Mouse (Mus musculus): ENCODE measurements around the gene Terf2. TPM values are rescaled to one million over a fixed set of nuclear protein-coding genes. Genes with fewer than 3 reads are reported as not detected.

Terf2 gene
- polyA plus RNA-seq, 1 experiment from 2014 or later: 16.4 TPM

DNA sequence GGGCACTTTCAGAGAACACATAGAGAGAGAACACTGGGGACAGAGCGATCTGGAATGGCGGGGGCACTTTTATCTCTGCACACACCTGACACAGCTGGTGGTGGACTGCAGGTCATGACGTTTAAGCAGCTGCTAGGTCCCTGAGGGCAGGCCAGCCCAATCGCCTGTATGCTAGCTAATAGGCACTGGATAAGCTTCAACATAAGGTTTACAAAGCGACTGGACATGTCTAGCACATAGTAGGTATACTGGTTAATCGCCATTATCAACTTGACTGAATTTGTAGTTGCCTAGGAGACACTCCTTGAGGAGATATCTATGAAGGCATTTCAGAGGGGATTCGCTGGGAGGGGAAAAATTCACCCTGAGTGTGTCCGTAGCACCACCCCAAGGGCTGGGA, 28.0 kb upstream of the Terf2 start:
- 59% methylated on average over 8 of the region's 8 CpGs for WGBS
- Histone ChIP-seq H3K27ac (no peak overlapping the region), H3K4me1 (replicated peaks) (peaks cover 6% of the 10 kb centered on the region; the same call in 1 of the 2 replicates)

DNA sequence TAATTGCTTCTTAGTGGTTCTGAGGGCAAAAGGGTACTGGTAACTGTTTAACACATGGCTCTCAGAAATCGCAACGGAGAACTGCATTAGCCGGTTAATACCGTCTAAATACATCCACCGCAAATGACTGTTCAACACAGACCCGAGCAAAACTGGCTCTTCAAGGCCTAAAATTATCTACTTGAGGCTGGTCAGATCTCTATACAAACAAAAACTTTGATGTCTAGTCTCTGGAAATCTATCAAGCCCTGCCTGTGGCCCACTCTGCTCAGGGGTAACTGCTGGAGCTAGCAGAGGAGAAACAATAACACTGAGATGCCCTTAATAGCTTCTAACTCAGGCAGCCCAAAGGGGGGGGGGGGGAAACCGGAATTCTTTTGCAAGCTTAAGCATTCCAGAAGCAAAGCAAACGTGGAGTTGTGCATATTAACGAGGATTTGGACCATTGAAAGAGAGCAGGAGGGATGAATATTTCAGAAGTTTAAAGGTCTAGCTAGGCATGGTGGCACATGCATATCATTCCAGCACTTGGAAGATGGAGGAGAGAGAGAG, 26.8 kb upstream of the Terf2 start:
- 8% methylated on average over 9 of the region's 9 CpGs for WGBS
- Histone ChIP-seq H3K4me2 (replicated peaks) (no peak overlapping the region), H3K9ac (no peak overlapping the region), H3K27me3 (replicated peaks) (no peaks in the 10 kb centered on the region), H3K9me3 (no peaks in the 10 kb centered on the region), H3K36me3 (no peaks in the 10 kb centered on the region), H3K27ac (no peak overlapping the region), H3K4me3 (replicated peaks) (no peak overlapping the region), H3K4me1 (replicated peaks) (peaks cover 11% of the 10 kb centered on the region; the same call in 1 of the 2 replicates)
- no peak for ATAC-seq

More for the DNA sequence above, 28.0 kb upstream of the Terf2 start:
- H3K9ac ChIP-seq: no peak overlapping the region
- H3K4me2 ChIP-seq (replicated peaks): no peak overlapping the region
- no peak overlapping the region for H3K4me3 ChIP-seq (replicated peaks)
- H3K27me3 ChIP-seq (replicated peaks): no peaks in the 10 kb centered on the region
- H3K36me3 ChIP-seq: no peaks in the 10 kb centered on the region
- H3K9me3 ChIP-seq: no peaks in the 10 kb centered on the region
- ATAC-seq: 0 out of 2 replicates have a peak, but pooled peaks have one; percentile 32

DNA sequence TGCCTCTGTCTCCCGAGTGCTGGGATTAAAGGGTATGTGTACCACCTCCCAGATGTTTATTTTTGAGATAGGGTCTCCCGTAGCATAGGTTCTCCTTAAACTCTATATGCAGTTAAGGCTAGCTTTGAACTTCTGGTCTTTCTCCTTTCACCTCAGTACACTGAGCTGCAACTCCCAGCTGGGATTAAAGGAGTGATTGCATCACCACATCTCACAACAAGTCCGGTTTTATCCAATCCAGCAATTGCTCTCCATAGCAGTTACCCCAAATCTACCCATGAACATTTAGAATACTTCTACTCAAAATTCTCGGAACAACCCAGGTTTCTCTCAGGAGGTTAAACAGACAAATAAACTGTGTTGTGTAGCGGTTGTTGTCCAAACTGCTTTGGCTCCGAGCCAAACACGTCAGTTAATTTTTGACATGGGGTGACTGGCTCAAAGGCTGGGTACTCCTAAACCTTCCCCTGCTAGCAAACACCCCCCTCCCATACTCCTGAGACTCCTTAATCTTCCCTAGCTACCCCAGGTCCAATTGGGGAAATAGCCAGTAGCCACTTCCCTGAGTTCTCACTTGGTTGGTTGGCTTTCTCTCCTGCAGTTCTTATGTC, 25.4 kb upstream of the Terf2 start:
- Histone ChIP-seq H3K4me2 (replicated peaks) (no peak overlapping the region), H3K27ac (no peak overlapping the region), H3K9ac (no peak overlapping the region), H3K4me1 (replicated peaks) (peaks cover 17% of the 10 kb centered on the region; the same call in 1 of the 2 replicates), H3K36me3 (no peaks in the 10 kb centered on the region), H3K27me3 (replicated peaks) (no peaks in the 10 kb centered on the region), H3K9me3 (no peaks in the 10 kb centered on the region), H3K4me3 (replicated peaks) (no peak overlapping the region)
- no peak for ATAC-seq
- 86% methylated on average over 7 of the region's 7 CpGs for WGBS

DNA sequence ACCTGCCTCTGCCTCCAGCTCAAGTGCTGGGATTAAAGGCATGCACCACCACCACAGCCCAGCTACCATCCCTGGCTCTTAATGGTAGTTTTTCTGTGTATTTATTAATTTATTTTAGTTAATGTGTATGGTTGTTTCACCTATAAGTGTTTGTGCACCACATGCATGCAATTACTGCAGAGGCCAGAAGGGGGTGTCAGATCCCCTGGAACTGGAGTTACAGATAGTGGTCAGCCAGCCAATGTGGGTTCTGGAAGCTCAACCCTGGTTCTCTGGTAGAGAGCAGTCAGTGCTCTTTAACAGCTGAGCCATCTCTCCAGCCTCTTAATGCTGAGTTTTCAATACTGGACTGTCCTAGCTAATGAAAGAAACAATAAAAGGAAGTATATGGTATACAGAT, 24.5 kb upstream of the Terf2 start:
- H3K4me2 ChIP-seq (replicated peaks): no peak overlapping the region
- H3K4me3 ChIP-seq (replicated peaks): no peak overlapping the region
- peaks cover 20% of the 10 kb centered on the region; the same call in 1 of the 2 replicates for H3K4me1 ChIP-seq (replicated peaks)
- H3K27ac ChIP-seq: no peak overlapping the region
- H3K9me3 ChIP-seq: no peaks in the 10 kb centered on the region
- H3K9ac ChIP-seq: no peak overlapping the region
- H3K36me3 ChIP-seq: no peaks in the 10 kb centered on the region
- ATAC-seq: no peak
- no peaks in the 10 kb centered on the region for H3K27me3 ChIP-seq (replicated peaks)

DNA sequence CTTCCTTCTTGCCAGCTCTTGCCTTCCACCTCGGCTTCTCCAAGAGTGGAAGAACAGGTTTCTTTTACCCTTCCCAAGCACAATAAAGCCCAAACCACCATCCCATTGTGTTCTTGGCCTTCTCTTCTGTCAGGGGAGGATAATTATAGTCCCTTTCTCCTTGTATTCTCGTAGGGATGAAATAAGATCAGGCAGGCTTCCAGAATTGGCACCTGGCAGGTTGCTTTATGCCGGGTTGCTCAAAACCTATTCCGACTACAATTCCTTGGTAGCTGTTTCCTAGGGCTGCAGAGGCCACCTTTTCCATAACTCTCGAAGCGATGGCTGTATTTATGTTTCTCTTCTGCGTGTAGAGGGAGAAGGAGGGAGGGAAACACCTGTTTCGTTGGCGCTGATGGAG, 23.1 kb upstream of the Terf2 start:
- H3K9me3 ChIP-seq: no peaks in the 10 kb centered on the region
- H3K27ac ChIP-seq: peak overlapping the region; percentile 61
- H3K4me2 ChIP-seq (replicated peaks): no peak overlapping the region
- H3K36me3 ChIP-seq: no peaks in the 10 kb centered on the region
- H3K4me3 ChIP-seq (replicated peaks): no peak overlapping the region
- ATAC-seq: no peak
- H3K9ac ChIP-seq: no peak overlapping the region
- H3K4me1 ChIP-seq (replicated peaks): peaks cover 25% of the 10 kb centered on the region
- H3K27me3 ChIP-seq (replicated peaks): no peaks in the 10 kb centered on the region
- 42% methylated on average over 9 of the region's 9 CpGs for WGBS

DNA sequence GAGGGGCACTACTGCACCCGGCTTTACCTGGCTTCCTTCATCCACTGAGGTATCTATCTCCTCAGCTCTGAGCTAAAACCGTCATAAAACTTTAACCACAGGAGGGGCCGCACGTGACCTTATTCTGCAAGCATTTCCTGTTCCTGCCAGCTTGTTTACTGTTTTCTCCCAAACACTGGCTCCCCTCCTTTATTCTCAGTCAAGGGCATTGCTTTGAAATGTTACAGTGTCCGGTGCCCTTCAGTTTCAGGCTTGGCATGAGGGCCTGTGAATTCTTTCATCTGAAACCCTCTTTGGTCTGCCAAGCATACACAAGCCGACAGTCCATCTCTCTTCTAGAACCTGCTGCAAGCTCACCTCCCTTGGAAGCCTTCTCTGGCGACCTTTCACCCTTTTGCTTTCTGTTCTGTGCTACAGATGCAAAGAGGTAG, 22.5 kb upstream of the Terf2 start:
- H3K4me2 ChIP-seq (replicated peaks): peak overlapping the region; percentile 13; the same call in 1 of the 2 replicates
- peaks cover 28% of the 10 kb centered on the region for H3K4me1 ChIP-seq (replicated peaks)
- 15% methylated on average over 7 of the region's 7 CpGs for WGBS

DNA sequence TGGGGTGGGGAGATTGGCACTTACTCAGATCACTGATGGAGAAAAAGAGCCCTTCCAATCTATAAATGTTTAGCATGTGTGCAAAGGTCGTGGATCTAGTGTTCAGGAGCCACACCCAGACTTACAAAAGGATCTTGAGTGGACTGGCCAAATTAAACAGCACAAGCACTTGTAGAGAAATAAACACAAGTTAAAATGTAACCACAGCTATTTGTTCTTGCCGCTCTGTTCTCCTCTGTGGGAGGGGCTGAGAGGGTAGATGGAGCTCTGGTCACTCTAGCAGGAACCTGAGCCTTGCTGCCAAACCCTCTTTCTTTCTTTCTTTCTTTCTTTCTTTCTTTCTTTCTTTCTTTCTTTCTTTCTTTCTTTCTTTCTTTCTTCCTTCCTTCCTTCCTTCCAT, 20.7 kb upstream of the Terf2 start:
- Histone ChIP-seq H3K4me1 (replicated peaks) (peaks cover 22% of the 10 kb centered on the region; the same call in 1 of the 2 replicates), H3K27me3 (replicated peaks) (no peaks in the 10 kb centered on the region), H3K27ac (no peak overlapping the region), H3K4me2 (replicated peaks) (no peak overlapping the region), H3K36me3 (no peaks in the 10 kb centered on the region), H3K9ac (no peak overlapping the region), H3K4me3 (replicated peaks) (no peak overlapping the region), H3K9me3 (no peaks in the 10 kb centered on the region)
- 17% methylated on average over 2 of the region's 2 CpGs for WGBS
- peak; percentile 82 for ATAC-seq

More for the DNA sequence above, 22.5 kb upstream of the Terf2 start:
- Histone ChIP-seq H3K36me3 (no peaks in the 10 kb centered on the region), H3K27me3 (replicated peaks) (no peaks in the 10 kb centered on the region), H3K4me3 (replicated peaks) (no peak overlapping the region), H3K9ac (no peak overlapping the region), H3K27ac (peak overlapping the region; percentile 61), H3K9me3 (no peaks in the 10 kb centered on the region)
- peak; percentile 60 for ATAC-seq

DNA sequence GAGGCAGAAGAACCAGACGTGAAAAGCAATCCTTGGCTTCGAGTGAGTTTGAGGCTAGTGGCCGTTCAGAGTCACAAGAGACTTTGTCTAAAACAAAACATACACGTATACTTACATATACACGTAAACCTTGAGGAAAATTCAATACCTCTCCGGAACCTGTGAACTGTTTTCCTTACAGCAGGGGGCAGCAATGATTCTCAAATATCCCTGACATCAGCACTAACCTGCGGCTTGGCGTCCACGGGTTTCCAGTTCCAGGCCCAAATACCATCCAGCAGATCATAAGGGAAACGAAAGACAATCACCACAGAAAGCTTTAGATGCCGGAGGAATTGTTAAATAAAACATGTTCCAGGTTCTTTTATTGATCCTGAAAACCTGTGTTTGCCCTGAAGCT, 19.7 kb upstream of the Terf2 start:
- Histone ChIP-seq H3K9me3 (no peaks in the 10 kb centered on the region), H3K27me3 (replicated peaks) (no peaks in the 10 kb centered on the region), H3K4me1 (replicated peaks) (peaks cover 22% of the 10 kb centered on the region; the same call in 1 of the 2 replicates), H3K9ac (no peak overlapping the region), H3K27ac (peak overlapping the region; percentile 64; the same call in 1 of the 2 replicates), H3K4me2 (replicated peaks) (no peak overlapping the region), H3K36me3 (no peaks in the 10 kb centered on the region), H3K4me3 (replicated peaks) (no peak overlapping the region)
- 8% methylated on average over 11 of the region's 11 CpGs for WGBS
- ATAC-seq: no peak

DNA sequence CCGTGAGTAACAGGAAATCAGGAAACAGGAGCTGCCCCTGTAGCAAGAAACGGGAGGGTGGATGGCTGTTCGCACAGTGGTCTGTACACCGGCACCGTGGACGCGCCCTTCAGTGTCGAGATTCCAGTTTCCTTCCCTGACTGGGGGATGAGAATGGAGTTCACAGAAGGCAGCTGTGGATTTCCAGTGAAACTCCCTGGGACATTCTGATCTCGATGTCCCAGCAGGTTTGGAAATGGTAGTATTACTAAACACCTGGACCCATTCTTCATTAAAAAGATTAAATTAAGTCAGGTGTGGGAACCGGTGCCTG, 18.6 kb upstream of the Terf2 start:
- no peaks in the 10 kb centered on the region for H3K9me3 ChIP-seq
- H3K36me3 ChIP-seq: no peaks in the 10 kb centered on the region
- H3K27me3 ChIP-seq (replicated peaks): no peaks in the 10 kb centered on the region
- peaks cover 22% of the 10 kb centered on the region; the same call in 1 of the 2 replicates for H3K4me1 ChIP-seq (replicated peaks)
- H3K4me2 ChIP-seq (replicated peaks): peak overlapping the region; percentile 38
- H3K4me3 ChIP-seq (replicated peaks): no peak overlapping the region
- H3K27ac ChIP-seq: peak overlapping the region; percentile 62
- WGBS: 39% methylated on average over 10 of the region's 10 CpGs
- no peak for ATAC-seq
- no peak overlapping the region for H3K9ac ChIP-seq

DNA sequence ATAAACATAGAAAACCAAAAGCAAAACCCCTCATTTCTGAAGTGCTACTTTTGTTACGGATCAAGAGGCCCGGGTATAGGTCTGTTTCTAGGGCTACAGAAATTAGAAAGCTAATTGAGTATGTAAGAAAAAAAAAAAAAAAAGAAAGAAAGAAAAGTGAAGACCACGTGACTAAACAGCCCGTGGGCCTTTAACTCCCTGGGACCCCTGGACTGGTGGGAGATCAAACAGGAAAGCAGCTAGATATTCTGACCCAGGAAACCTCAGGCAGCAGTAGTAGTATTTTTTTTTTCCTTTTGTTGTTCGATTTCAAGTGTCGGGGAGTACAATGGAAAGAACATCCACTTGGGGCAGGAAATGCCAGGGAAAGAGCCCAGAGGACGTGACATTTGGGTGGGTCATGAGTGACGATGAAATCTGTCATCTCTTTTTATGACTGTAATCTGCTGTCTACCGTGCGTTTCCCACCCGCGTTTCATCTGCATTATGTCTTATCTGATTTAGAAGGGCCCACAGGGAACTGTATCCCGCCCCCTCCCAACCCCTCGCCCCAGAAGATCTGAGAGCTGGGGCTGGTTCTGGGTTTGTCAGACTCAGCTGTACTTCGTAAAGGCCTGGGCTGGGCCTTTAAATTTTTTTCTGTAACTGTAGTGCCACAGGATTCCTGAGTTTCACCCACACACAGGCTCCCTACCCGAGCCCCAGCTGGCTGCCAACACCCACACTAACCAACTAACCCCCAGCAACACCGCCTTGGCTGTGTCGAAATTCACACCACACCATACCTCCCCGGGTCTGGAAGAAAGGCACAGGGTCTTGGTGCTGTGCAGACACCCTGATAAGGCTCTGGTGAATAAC, 18.0 kb upstream of the Terf2 start:
- Histone ChIP-seq H3K4me3 (replicated peaks) (no peak overlapping the region), H3K9me3 (no peaks in the 10 kb centered on the region), H3K4me2 (replicated peaks) (peak overlapping the region; percentile 38), H3K27ac (peak overlapping the region; percentile 62), H3K27me3 (replicated peaks) (no peaks in the 10 kb centered on the region), H3K9ac (no peak overlapping the region), H3K4me1 (replicated peaks) (peaks cover 22% of the 10 kb centered on the region; the same call in 1 of the 2 replicates), H3K36me3 (no peaks in the 10 kb centered on the region)
- ATAC-seq: no peak
- 33% methylated on average over 19 of the region's 19 CpGs for WGBS

DNA sequence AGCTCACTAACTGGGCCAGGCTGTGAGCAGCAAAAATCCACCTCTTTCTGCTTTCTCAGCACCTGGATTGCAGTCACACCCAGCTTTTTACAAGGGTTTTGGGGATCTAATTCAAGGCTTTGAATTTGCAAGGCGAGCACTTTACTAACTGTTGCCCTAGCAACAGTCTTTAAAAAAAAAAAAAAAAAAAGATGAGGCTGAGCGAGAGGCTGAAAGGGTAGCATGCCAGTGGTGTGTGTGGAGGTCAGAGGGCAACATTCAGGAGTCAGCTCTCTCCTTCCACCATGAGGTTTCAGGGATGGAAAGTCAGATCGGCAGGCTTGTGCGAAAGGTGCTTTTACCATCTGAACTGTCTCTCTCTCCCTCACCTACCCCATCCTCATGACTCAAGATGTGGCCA, 16.9 kb upstream of the Terf2 start:
- H3K9ac ChIP-seq: no peak overlapping the region
- no peak overlapping the region for H3K4me2 ChIP-seq (replicated peaks)
- H3K27me3 ChIP-seq (replicated peaks): no peaks in the 10 kb centered on the region
- no peaks in the 10 kb centered on the region for H3K36me3 ChIP-seq
- WGBS: 73% methylated on average over 4 of the region's 4 CpGs
- ATAC-seq: no peak
- peaks cover 22% of the 10 kb centered on the region; the same call in 1 of the 2 replicates for H3K4me1 ChIP-seq (replicated peaks)
- H3K9me3 ChIP-seq: no peaks in the 10 kb centered on the region
- no peak overlapping the region for H3K27ac ChIP-seq
- H3K4me3 ChIP-seq (replicated peaks): no peak overlapping the region

DNA sequence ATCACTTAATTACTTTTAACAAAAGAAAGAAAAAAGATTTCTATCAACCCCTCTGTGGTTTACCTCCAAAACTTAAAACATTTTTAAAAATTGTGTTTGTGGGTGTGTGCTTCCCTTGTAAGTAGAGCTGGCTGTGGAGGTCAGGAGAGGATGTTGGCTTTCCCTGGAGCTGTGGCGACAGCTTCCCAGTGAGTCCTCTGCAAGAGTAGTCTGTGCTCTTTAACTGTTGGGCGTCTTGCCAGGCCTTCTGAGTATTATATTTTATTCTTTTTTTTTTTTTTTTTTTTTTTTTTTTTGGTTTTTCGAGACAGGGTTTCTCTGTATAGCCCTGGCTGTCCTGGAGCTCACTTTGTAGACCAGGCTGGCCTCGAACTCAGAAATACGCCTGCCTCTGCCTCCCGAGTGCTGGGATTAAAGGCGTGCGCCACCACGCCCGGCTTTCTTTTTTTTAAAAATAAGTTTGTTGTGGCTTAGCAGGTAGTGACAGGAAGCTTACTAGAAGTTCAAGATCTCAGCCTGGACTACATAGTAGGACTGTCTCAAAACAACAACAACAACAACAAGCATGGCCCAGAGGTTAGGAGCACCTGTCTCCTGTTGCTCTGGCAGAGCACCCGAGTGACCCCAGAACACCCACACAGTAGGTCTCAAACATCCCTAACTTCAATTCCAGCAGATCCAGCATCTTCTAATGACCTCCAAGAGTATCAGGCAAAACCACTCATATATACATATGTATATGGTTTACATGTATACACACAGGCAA, 15.2 kb upstream of the Terf2 start:
- no peak overlapping the region for H3K27ac ChIP-seq
- H3K27me3 ChIP-seq (replicated peaks): no peaks in the 10 kb centered on the region
- H3K4me2 ChIP-seq (replicated peaks): no peak overlapping the region
- no peak overlapping the region for H3K9ac ChIP-seq
- WGBS: 84% methylated on average over 10 of the region's 11 CpGs
- peaks cover 16% of the 10 kb centered on the region; the same call in 1 of the 2 replicates for H3K4me1 ChIP-seq (replicated peaks)
- no peaks in the 10 kb centered on the region for H3K9me3 ChIP-seq
- H3K4me3 ChIP-seq (replicated peaks): no peak overlapping the region
- H3K36me3 ChIP-seq: no peaks in the 10 kb centered on the region
- ATAC-seq: no peak

Measured in intestine, embryonic 15.5 days (tissue).